Mouse (Mus musculus) heart, embryonic 10.5 days (tissue): ENCODE measurements around the gene Sbk3. TPM values are rescaled to one million over a fixed set of nuclear protein-coding genes. Genes with fewer than 3 reads are reported as not detected.

Source experiments
- DNase-seq: peaks from one replicate; pipeline ENCODE4 v3.0.0-alpha.2; 2017; ENCODE audit warnings: low spot score
- H3K27ac ChIP-seq: fragments of 300-500 bp; sonication (generic); 2 replicates; pipeline ENCODE4 v1.5.1; 2016; ENCODE audit warnings: mild to moderate bottlenecking
- H3K27me3 ChIP-seq: fragments of 300-500 bp; sonication (generic); 2 replicates; pipeline ENCODE4 v1.6.1; 2016; ENCODE audit warnings: mild to moderate bottlenecking; ENCODE audit not compliant: poor library complexity, insufficient read depth, severe bottlenecking
- H3K36me3 ChIP-seq: fragments of 300-500 bp; sonication (generic); 2 replicates; pipeline ENCODE4 v1.6.1; 2016; ENCODE audit warnings: mild to moderate bottlenecking, moderate library complexity
- H3K4me1 ChIP-seq: fragments of 300-500 bp; sonication (generic); 2 replicates; pipeline ENCODE4 v1.6.1; 2016; ENCODE audit warnings: mild to moderate bottlenecking
- H3K4me3 ChIP-seq: fragments of 300-500 bp; sonication (generic); 2 replicates; pipeline ENCODE4 v1.5.1; 2016; ENCODE audit warnings: mild to moderate bottlenecking, moderate library complexity
- H3K9me3 ChIP-seq: fragments of 300-500 bp; sonication (generic); 2 replicates; pipeline ENCODE4 v1.6.1; 2016; ENCODE audit warnings: mild to moderate bottlenecking, moderate library complexity
- WGBS: fragments of 180-500 bp; shearing (Covaris S2); methylation state at CpG from one replicate; pipeline ENCODE4 v1.1.7; 2016; 5-methylcytosine and 5-hydroxymethylcytosine counted together
- polyA plus RNA-seq: library from polyadenylated mRNA; unstranded; fragments of >200 nt; fragmentation: Nextera tagmentation; extraction: Ambion mirVana; gene quantifications from 2 replicates; pipeline ENCODE4 v1.2.1, GENCODE M21; 2016

Gene Sbk3
- polyA plus RNA-seq, 1 experiment from 2014 or later, result 0.39 TPM

- no peak for DNase-seq
- 4% methylated on average over 37 of the region's 37 CpGs for WGBS
- Histone ChIP-seq H3K36me3 (peaks cover 24% of the 10 kb centered on the region), H3K4me3 (peak overlapping the region; percentile 59), H3K27me3 (peaks cover 7% of the 10 kb centered on the region; the same call in 1 of the 2 replicates), H3K4me1 (peaks cover 86% of the 10 kb centered on the region), H3K9me3 (no peaks in the 10 kb centered on the region), H3K27ac (peak overlapping the region; percentile 83)
These were observed 47.2 kb downstream of the Sbk3 start for GRCm38 (mm10) chr7:4923586-4924364.

GRCm38 (mm10) chr7:4922931-4923565, 47.9 kb downstream of the Sbk3 start:
- peaks cover 31% of the 10 kb centered on the region for H3K36me3 ChIP-seq
- peaks cover 7% of the 10 kb centered on the region; the same call in 1 of the 2 replicates for H3K27me3 ChIP-seq
- H3K4me1 ChIP-seq, result peaks cover 86% of the 10 kb centered on the region
- H3K9me3 ChIP-seq, result no peaks in the 10 kb centered on the region
- peak overlapping the region; percentile 59 for H3K4me3 ChIP-seq
- whole genome bisulfite sequencing, result 2% methylated on average over 14 of the region's 14 CpGs
- H3K27ac ChIP-seq, result peak overlapping the region; percentile 83
- no peak for DNase-seq

GRCm38 (mm10) chr7:4922508-4922907, 48.5 kb downstream of the Sbk3 start:
- H3K36me3 ChIP-seq, result peaks cover 36% of the 10 kb centered on the region
- under 1% methylated on average over 14 of the region's 14 CpGs for WGBS
- no peaks in the 10 kb centered on the region for H3K9me3 ChIP-seq
- peak; percentile 95 for DNase-seq
- H3K27ac ChIP-seq, result peak overlapping the region; percentile 83
- peak overlapping the region; percentile 59 for H3K4me3 ChIP-seq
- peaks cover 7% of the 10 kb centered on the region; the same call in 1 of the 2 replicates for H3K27me3 ChIP-seq
- peaks cover 81% of the 10 kb centered on the region for H3K4me1 ChIP-seq

- Histone ChIP-seq H3K4me1 (peaks cover 76% of the 10 kb centered on the region), H3K4me3 (peak within 1 kb of the TSS; percentile 59), H3K27me3 (peaks cover 5% of the 10 kb centered on the region; the same call in 1 of the 2 replicates), H3K9me3 (no peaks in the 10 kb centered on the region), H3K27ac (peak within 1 kb of the TSS; percentile 83), H3K36me3 (peaks cover 39% of the 10 kb centered on the region)
- 35% methylated on average over 8 of the region's 8 CpGs for WGBS
- no peak for DNase-seq
These were observed 49.0 kb downstream of the Sbk3 start, which contains the start of gene Nat14 for GRCm38 (mm10) chr7:4921824-4922482. Gene Nat14, plus strand, starts transcription at chr7:4922028.

GRCm38 (mm10) chr7:4920976-4921823, 49.8 kb downstream of the Sbk3 start:
- peaks cover 39% of the 10 kb centered on the region for H3K36me3 ChIP-seq
- 34% methylated on average over 23 of the region's 23 CpGs for WGBS
- H3K27me3 ChIP-seq, result no peaks in the 10 kb centered on the region
- DNase-seq, result no peak
- H3K4me3 ChIP-seq, result peak overlapping the region; percentile 59
- peak overlapping the region; percentile 83 for H3K27ac ChIP-seq
- H3K4me1 ChIP-seq, result peaks cover 76% of the 10 kb centered on the region
- H3K9me3 ChIP-seq, result no peaks in the 10 kb centered on the region

GRCm38 (mm10) chr7:4920496-4920895, 50.5 kb downstream of the Sbk3 start:
- peaks cover 74% of the 10 kb centered on the region for H3K4me1 ChIP-seq
- H3K9me3 ChIP-seq, result no peaks in the 10 kb centered on the region
- DNase-seq, result no peak
- no peaks in the 10 kb centered on the region for H3K27me3 ChIP-seq
- 0 out of 2 replicates have a peak overlapping the region, but pooled peaks have one; percentile 59 for H3K4me3 ChIP-seq
- H3K36me3 ChIP-seq, result peaks cover 39% of the 10 kb centered on the region
- peak overlapping the region; percentile 83 for H3K27ac ChIP-seq
- 93% methylated on average over 19 of the region's 19 CpGs for WGBS

GRCm38 (mm10) chr7:4919971-4920370, 51.0 kb downstream of the Sbk3 start:
- no peak for DNase-seq
- H3K27me3 ChIP-seq, result no peaks in the 10 kb centered on the region
- H3K9me3 ChIP-seq, result no peaks in the 10 kb centered on the region
- H3K4me3 ChIP-seq, result no peak overlapping the region
- 0 out of 2 replicates have a peak overlapping the region, but pooled peaks have one; percentile 1 for H3K27ac ChIP-seq
- peaks cover 69% of the 10 kb centered on the region for H3K4me1 ChIP-seq
- WGBS, result 88% methylated on average over 21 of the region's 21 CpGs
- H3K36me3 ChIP-seq, result peaks cover 39% of the 10 kb centered on the region

GRCm38 (mm10) chr7:4919096-4919495, 51.9 kb downstream of the Sbk3 start:
- WGBS, result 84% methylated on average over 21 of the region's 21 CpGs
- Histone ChIP-seq H3K4me3 (no peak overlapping the region), H3K27me3 (no peaks in the 10 kb centered on the region), H3K36me3 (peaks cover 39% of the 10 kb centered on the region), H3K4me1 (peaks cover 60% of the 10 kb centered on the region), H3K27ac (no peak overlapping the region), H3K9me3 (no peaks in the 10 kb centered on the region)
- no peak for DNase-seq

- Histone ChIP-seq H3K36me3 (peaks cover 39% of the 10 kb centered on the region), H3K4me3 (no peak overlapping the region), H3K27ac (no peak overlapping the region), H3K4me1 (peaks cover 56% of the 10 kb centered on the region), H3K27me3 (no peaks in the 10 kb centered on the region), H3K9me3 (no peaks in the 10 kb centered on the region)
- no peak for DNase-seq
- WGBS, result 89% methylated on average over 15 of the region's 15 CpGs
These were observed 52.3 kb downstream of the Sbk3 start for GRCm38 (mm10) chr7:4918681-4919080.

- Histone ChIP-seq H3K4me1 (peaks cover 44% of the 10 kb centered on the region), H3K9me3 (no peaks in the 10 kb centered on the region), H3K27ac (no peak overlapping the region), H3K36me3 (peaks cover 39% of the 10 kb centered on the region), H3K27me3 (no peaks in the 10 kb centered on the region), H3K4me3 (no peak overlapping the region)
- WGBS, result 86% methylated on average over 2 of the region's 2 CpGs
- no peak for DNase-seq
These were observed 53.5 kb downstream of the Sbk3 start for GRCm38 (mm10) chr7:4917494-4917893.

GRCm38 (mm10) chr7:4915669-4916416, 55.1 kb downstream of the Sbk3 start:
- peaks cover 28% of the 10 kb centered on the region for H3K4me1 ChIP-seq
- H3K9me3 ChIP-seq, result no peaks in the 10 kb centered on the region
- H3K36me3 ChIP-seq, result peaks cover 36% of the 10 kb centered on the region
- no peaks in the 10 kb centered on the region for H3K27me3 ChIP-seq
- 28% methylated on average over 14 of the region's 14 CpGs for WGBS
- H3K4me3 ChIP-seq, result peak overlapping the region; percentile 80
- H3K27ac ChIP-seq, result peak overlapping the region; percentile 99
- no peak for DNase-seq
